In the genomic region with DNA sequence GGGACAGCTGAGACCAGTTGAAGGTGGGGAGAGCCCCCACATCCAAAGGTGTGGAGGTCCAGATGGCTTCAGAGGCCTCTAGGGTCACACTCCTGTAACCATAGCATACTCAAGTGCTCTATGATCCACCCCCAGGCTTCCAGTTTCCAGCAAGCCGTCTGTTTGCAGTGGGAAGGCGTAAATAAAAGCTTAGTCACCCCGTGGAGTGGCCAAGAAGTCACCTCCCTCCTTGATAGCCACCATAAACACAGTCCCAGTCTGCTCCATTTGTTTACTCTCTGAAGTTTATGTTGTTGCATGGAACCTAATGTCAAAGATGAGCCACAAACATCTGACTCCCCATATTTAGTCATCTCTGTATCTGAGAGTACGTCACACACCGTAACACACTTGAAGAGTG, we compare ENCODE assay signal across 29 mouse cellular contexts. TPM values are rescaled to one million over a fixed set of nuclear protein-coding genes. Genes with fewer than 3 reads are reported as not detected.
DNase-seq lines count a peak whose midpoint lies in the region; ATAC-seq and TF ChIP-seq lines count a peak whose summit lies in the region.
"Had no signal": no experiment of that assay in that cellular context is flagged by ENCODE, and none has a peak within 500 bp of the region (broad histone marks: within the 10 kb centered on the region; RNA-seq: fewer than 3 reads in every experiment).

No protein-coding gene starts in this region.

- H3K4me2 ChIP-seq in lung, embryonic 16.5 days (ENCODE audit: low read depth, low read length): no peak overlapping the region
- H3K4me2 ChIP-seq: embryonic facial prominence, embryonic 12.5 days; heart, embryonic 12.5 days; hindbrain, embryonic 15.5 days; limb, embryonic 15.5 days; liver, embryonic 15.5 days had no signal

- WGBS in lung, embryonic 16.5 days: 42% methylated on average over 5 of the region's 5 CpGs
- 32% methylated on average over 5 of the region's 5 CpGs for WGBS in lung, adult 2 months
- 64% methylated on average over 5 of the region's 5 CpGs for WGBS in limb, embryonic 10.5 days
- 45% methylated on average over 5 of the region's 5 CpGs for WGBS in small intestine, adult 2 months

- ATAC-seq in lung, embryonic 16.5 days (ENCODE audit: low read depth): 0 out of 2 replicates have a peak, but pooled peaks have one; percentile 4
- ATAC-seq: activated CD4-positive, CD25-positive, alpha-beta regulatory T cell, adult 4 months; forebrain, embryonic 14.5 days; inflammation-experienced regulatory T-cells, adult 6 months had no signal

- H3K36me3 ChIP-seq in lung, embryonic 16.5 days (ENCODE audit: control insufficient read depth, insufficient read depth, low read length): no peaks in the 10 kb centered on the region
- H3K36me3 ChIP-seq in limb, embryonic 10.5 days: no peaks in the 10 kb centered on the region
- no peaks in the 10 kb centered on the region for H3K36me3 ChIP-seq in small intestine, adult 2 months (ENCODE audit: control insufficient read depth, insufficient read depth, low read length)
- H3K36me3 ChIP-seq: embryonic facial prominence, embryonic 12.5 days; heart, embryonic 12.5 days; hindbrain, embryonic 15.5 days; limb, embryonic 15.5 days; liver, embryonic 15.5 days had no signal

- no peak for TF ChIP-seq CTCF in lung, adult 2 months (IDR thresholded peaks at IDR 0.05; ENCODE audit: insufficient read depth, low read length)
- TF ChIP-seq CTCF in small intestine, adult 2 months (IDR thresholded peaks at IDR 0.05; ENCODE audit: extremely low read depth, insufficient read length, insufficient replicate concordance, low read depth, low read length): no peak
- no peak for TF ChIP-seq CTCF in gastrocnemius, adult 2 months (IDR thresholded peaks at IDR 0.05)

- TF ChIP-seq POLR2A in lung, adult 2 months (IDR thresholded peaks at IDR 0.05; ENCODE audit: borderline replicate concordance, extremely low read depth, low read depth, low read length): no peak
- no peak for TF ChIP-seq POLR2A in small intestine, adult 2 months (IDR thresholded peaks at IDR 0.05; ENCODE audit: low read depth, low read length)

- peaks cover 4% of the 10 kb centered on the region; the same call in 1 of the 2 replicates for H3K9me3 ChIP-seq in lung, embryonic 16.5 days (ENCODE audit: control insufficient read depth, low read length)
- no peaks in the 10 kb centered on the region for H3K9me3 ChIP-seq in limb, embryonic 10.5 days (replicated peaks)
- H3K9me3 ChIP-seq: embryonic facial prominence, embryonic 12.5 days; hindbrain, embryonic 15.5 days; limb, embryonic 15.5 days; liver, embryonic 15.5 days had no signal

- no peak overlapping the region for H3K9ac ChIP-seq in lung, embryonic 16.5 days (ENCODE audit: low read length)
- H3K9ac ChIP-seq: embryonic facial prominence, embryonic 12.5 days; heart, embryonic 12.5 days; hindbrain, embryonic 15.5 days; limb, embryonic 15.5 days; liver, embryonic 15.5 days had no signal

- H3K27ac ChIP-seq in lung, embryonic 16.5 days (ENCODE audit: low read length): 0 out of 2 replicates have a peak overlapping the region, but pooled peaks have one; percentile 4
- H3K27ac ChIP-seq in limb, embryonic 10.5 days: 0 out of 2 replicates have a peak overlapping the region, but pooled peaks have one; percentile 38
- peak overlapping the region; percentile 32 for H3K27ac ChIP-seq in small intestine, adult 2 months (ENCODE audit: insufficient read depth, low read depth, low read length)
- H3K27ac ChIP-seq in gastrocnemius, adult 2 months: no peak overlapping the region
- H3K27ac ChIP-seq: embryonic facial prominence, embryonic 12.5 days; heart, adult 2 months; hindbrain, embryonic 15.5 days; limb, embryonic 15.5 days; liver, embryonic 15.5 days had no signal

- peaks cover 11% of the 10 kb centered on the region for H3K4me1 ChIP-seq in lung, embryonic 16.5 days (replicated peaks; ENCODE audit: control insufficient read depth, insufficient read depth, low read length)
- H3K4me1 ChIP-seq in lung, adult 2 months (ENCODE audit: control insufficient read depth, insufficient read depth, low read length): peaks cover 9% of the 10 kb centered on the region
- H3K4me1 ChIP-seq in limb, embryonic 10.5 days: peaks cover 19% of the 10 kb centered on the region
- H3K4me1 ChIP-seq in small intestine, adult 2 months (ENCODE audit: control insufficient read depth, insufficient read depth, insufficient read length, low read length): no peaks in the 10 kb centered on the region; the same call in 1 of the 2 replicates
- H3K4me1 ChIP-seq: liver, embryonic 15.5 days had no signal

- intact Hi-C loops in gastrocnemius, adult 2 months (cut with DNase I): no loop called here

- H3K4me3 ChIP-seq in lung, embryonic 16.5 days (ENCODE audit: low read length): no peak overlapping the region
- no peak overlapping the region for H3K4me3 ChIP-seq in lung, adult 2 months (replicated peaks; ENCODE audit: extremely low read depth, low read depth, low read length)
- no peak overlapping the region for H3K4me3 ChIP-seq in limb, embryonic 10.5 days
- H3K4me3 ChIP-seq in small intestine, adult 2 months (ENCODE audit: low read depth, low read length): no peak overlapping the region
- no peak overlapping the region for H3K4me3 ChIP-seq in gastrocnemius, adult 2 months
- H3K4me3 ChIP-seq: embryonic facial prominence, embryonic 12.5 days; heart, adult 2 months; heart, embryonic 12.5 days; hindbrain, embryonic 15.5 days; limb, embryonic 15.5 days; liver, embryonic 15.5 days had no signal

- no peak for DNase-seq in lung, adult 2 months
- DNase-seq in limb, embryonic 10.5 days (ENCODE audit: low spot score): no peak
- DNase-seq in gastrocnemius, adult 2 months: no peak
- DNase-seq in cerebellum, adult 8-10 months: no peak
- DNase-seq: adrenal gland, adult 2 months; adrenal gland, postnatal 36 days; B cell, adult 2 months; cerebellum, adult 18-20 months; embryo, embryonic 11 days; gastrocnemius, postnatal 36 days; heart, adult 2 months; heart, postnatal 4 days; kidney, adult 8-10 months; kidney, postnatal 10 days; layer of hippocampus, postnatal 36 days; midbrain, embryonic 14.5 days; right cerebral cortex, postnatal 14 days had no signal

- no peaks in the 10 kb centered on the region for H3K27me3 ChIP-seq in lung, embryonic 16.5 days (ENCODE audit: control insufficient read depth, insufficient read depth, low read depth, low read length)
- H3K27me3 ChIP-seq in limb, embryonic 10.5 days (ENCODE audit: low read depth, poor library complexity, severe bottlenecking): peaks cover 10% of the 10 kb centered on the region; the same call in 1 of the 2 replicates
- no peaks in the 10 kb centered on the region for H3K27me3 ChIP-seq in small intestine, adult 2 months (ENCODE audit: control insufficient read depth, insufficient read depth, low read length)
- H3K27me3 ChIP-seq: CH12.LX; embryonic facial prominence, embryonic 12.5 days; hindbrain, embryonic 15.5 days; limb, embryonic 15.5 days; liver, embryonic 15.5 days had no signal

RNA-seq across cellular contexts. Expression of gene Bdkrb2, which starts 25.9 kb away (rescaled TPM):
- 1.3 and 1.6 TPM in 2 replicates for polyA plus RNA-seq in lung, embryonic 16.5 days (2015; fragmentation: Nextera tagmentation; extraction: Ambion mirVana)
- polyA plus RNA-seq in lung, adult 2 months (2012; rRNA removed): 3.7 and 4.8 TPM in 2 replicates
- 0.36 and 0.93 TPM in 2 replicates for polyA plus RNA-seq in limb, embryonic 10.5 days (2016; fragmentation: Nextera tagmentation; extraction: Ambion mirVana)
- 3.1 and 8.3 TPM in 2 replicates for polyA plus RNA-seq in small intestine, adult 2 months (2012; rRNA removed)
- under 1 TPM; 0.39 to 0.82 TPM for total RNA-seq in gastrocnemius, adult 2 months (2021)
- total RNA-seq: CH12.LX; monocyte, adult 5-6 weeks had no signal
- polyA plus RNA-seq: activated CD4-positive, CD25-positive, alpha-beta regulatory T cell, adult 4 months; inflammation-experienced regulatory T-cells, adult 6 months had no signal
